17 mouse cellular contexts compared by ENCODE assay signal in the genomic region with DNA sequence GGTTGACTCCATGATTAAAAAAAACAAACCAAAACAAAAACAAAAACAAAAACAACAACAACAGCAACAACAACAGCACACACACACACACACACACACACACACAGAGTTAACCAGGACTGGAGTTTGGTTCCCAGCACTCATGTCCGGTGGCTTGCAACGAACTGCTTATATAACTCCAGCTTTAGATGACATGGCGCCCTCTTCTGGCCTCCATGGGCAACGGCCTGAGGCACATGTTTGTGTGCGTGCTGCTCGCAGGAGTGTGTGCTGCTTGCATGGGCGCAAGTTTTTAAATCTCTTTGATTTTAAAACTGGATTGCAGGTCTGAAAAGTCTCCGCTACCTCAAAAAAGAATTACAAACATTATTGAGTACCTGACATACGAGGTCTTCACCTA.
DNase-seq lines count a peak whose midpoint lies in the region; ATAC-seq and TF ChIP-seq lines count a peak whose summit lies in the region.
"Had no signal": no experiment of that assay in that cellular context is flagged by ENCODE, and none has a peak within 500 bp of the region (broad histone marks: within the 10 kb centered on the region; RNA-seq: fewer than 3 reads in every experiment).

No protein-coding gene starts in this region.

- 0 out of 2 replicates have a peak, but pooled peaks have one; percentile 22 for TF ChIP-seq CTCF in intestine, postnatal 0 days (IDR thresholded peaks at IDR 0.05; ENCODE audit: low read depth)
- TF ChIP-seq CTCF in midbrain, postnatal 0 days (IDR thresholded peaks at IDR 0.05), result peak; percentile 39
- TF ChIP-seq CTCF in embryonic fibroblast, embryonic 13.5 days (IDR thresholded peaks at IDR 0.05; ENCODE audit: borderline replicate concordance, insufficient read depth, low read length), result 0 out of 2 replicates have a peak, but pooled peaks have one; percentile 2

- no peaks in the 10 kb centered on the region for H3K9me3 ChIP-seq in intestine, postnatal 0 days (ENCODE audit: control insufficient read depth)
- no peaks in the 10 kb centered on the region for H3K9me3 ChIP-seq in intestine, embryonic 16.5 days (ENCODE audit: control insufficient read depth, low read length)
- H3K9me3 ChIP-seq in midbrain, postnatal 0 days (ENCODE audit: low read length), result no peaks in the 10 kb centered on the region
- H3K9me3 ChIP-seq in midbrain, embryonic 10.5 days (replicated peaks), result peaks cover 8% of the 10 kb centered on the region; the same call in 1 of the 2 replicates
- no peaks in the 10 kb centered on the region for H3K9me3 ChIP-seq in hindbrain, embryonic 16.5 days (ENCODE audit: control insufficient read depth, low read length)
- H3K9me3 ChIP-seq: embryonic facial prominence, embryonic 13.5 days; hindbrain, embryonic 15.5 days; limb, embryonic 15.5 days; midbrain, embryonic 15.5 days had no signal

- 95% methylated on average over 9 of the region's 9 CpGs for WGBS in intestine, postnatal 0 days
- WGBS in intestine, embryonic 16.5 days, result 94% methylated on average over 9 of the region's 9 CpGs
- WGBS in midbrain, postnatal 0 days, result 90% methylated on average over 9 of the region's 9 CpGs
- WGBS in midbrain, embryonic 10.5 days, result 96% methylated on average over 9 of the region's 9 CpGs
- 94% methylated on average over 9 of the region's 9 CpGs for WGBS in hindbrain, embryonic 16.5 days

- no peak overlapping the region for H3K9ac ChIP-seq in intestine, postnatal 0 days (ENCODE audit: low read depth, low read length)
- H3K9ac ChIP-seq in intestine, embryonic 16.5 days (ENCODE audit: low read depth, low read length), result no peak overlapping the region
- no peak overlapping the region for H3K9ac ChIP-seq in midbrain, postnatal 0 days (replicated peaks; ENCODE audit: low read length, poor library complexity, severe bottlenecking)
- H3K9ac ChIP-seq in hindbrain, embryonic 16.5 days (ENCODE audit: low read depth, low read length), result no peak overlapping the region
- H3K9ac ChIP-seq: embryonic facial prominence, embryonic 13.5 days; hindbrain, embryonic 15.5 days; limb, embryonic 15.5 days; midbrain, embryonic 15.5 days had no signal

- DNase-seq in midbrain, postnatal 0 days (ENCODE audit: low spot score), result no peak
- no peak for DNase-seq in midbrain, embryonic 10.5 days (ENCODE audit: low spot score)
- DNase-seq in ES-CJ7 (ENCODE audit: low read depth, low spot score), result peak; percentile 87
- no peak for DNase-seq in urinary bladder, postnatal 4 days (ENCODE audit: low spot score in 2 of 2)
- DNase-seq: adrenal gland, postnatal 14 days; cerebellum, adult 9-11 months; gastrocnemius, postnatal 14 days; kidney, adult 2 months; right cerebral cortex, postnatal 14 days had no signal

- no peak overlapping the region for H3K4me3 ChIP-seq in intestine, postnatal 0 days (ENCODE audit: low read depth, low read length)
- no peak overlapping the region for H3K4me3 ChIP-seq in intestine, embryonic 16.5 days (ENCODE audit: low read length)
- H3K4me3 ChIP-seq in midbrain, postnatal 0 days (ENCODE audit: low read depth, low read length), result no peak overlapping the region
- no peak overlapping the region for H3K4me3 ChIP-seq in midbrain, embryonic 10.5 days
- H3K4me3 ChIP-seq in embryonic fibroblast, embryonic 13.5 days (ENCODE audit: insufficient read depth, low read length), result no peak overlapping the region
- H3K4me3 ChIP-seq in hindbrain, embryonic 16.5 days (ENCODE audit: low read length), result no peak overlapping the region
- H3K4me3 ChIP-seq: embryonic facial prominence, embryonic 13.5 days; hindbrain, embryonic 15.5 days; limb, embryonic 15.5 days; midbrain, embryonic 15.5 days had no signal

- no peaks in the 10 kb centered on the region for H3K27me3 ChIP-seq in intestine, postnatal 0 days (replicated peaks; ENCODE audit: control insufficient read depth, insufficient read depth, low read length)
- no peaks in the 10 kb centered on the region for H3K27me3 ChIP-seq in intestine, embryonic 16.5 days (replicated peaks; ENCODE audit: control insufficient read depth, insufficient read depth, low read length)
- H3K27me3 ChIP-seq in midbrain, postnatal 0 days (ENCODE audit: insufficient read depth, low read length), result no peaks in the 10 kb centered on the region
- H3K27me3 ChIP-seq in midbrain, embryonic 10.5 days (ENCODE audit: low read depth, poor library complexity, severe bottlenecking), result no peaks in the 10 kb centered on the region
- H3K27me3 ChIP-seq in hindbrain, embryonic 16.5 days (replicated peaks; ENCODE audit: control insufficient read depth, insufficient read depth, low read length), result no peaks in the 10 kb centered on the region
- H3K27me3 ChIP-seq: embryonic facial prominence, embryonic 13.5 days; hindbrain, embryonic 15.5 days; midbrain, embryonic 15.5 days had no signal

- H3K27ac ChIP-seq in intestine, postnatal 0 days (ENCODE audit: low read depth, low read length), result no peak overlapping the region
- no peak overlapping the region for H3K27ac ChIP-seq in intestine, embryonic 16.5 days (ENCODE audit: low read length)
- H3K27ac ChIP-seq in midbrain, postnatal 0 days (ENCODE audit: low read depth, low read length), result no peak overlapping the region
- H3K27ac ChIP-seq in midbrain, embryonic 10.5 days (replicated peaks), result no peak overlapping the region
- H3K27ac ChIP-seq in embryonic fibroblast, embryonic 13.5 days (ENCODE audit: insufficient read depth, low read length), result no peak overlapping the region
- no peak overlapping the region for H3K27ac ChIP-seq in hindbrain, embryonic 16.5 days (ENCODE audit: low read depth, low read length)
- H3K27ac ChIP-seq: embryonic facial prominence, embryonic 13.5 days; limb, embryonic 15.5 days had no signal

- no peak overlapping the region for H3K4me2 ChIP-seq in intestine, postnatal 0 days (replicated peaks; ENCODE audit: low read depth)
- no peak overlapping the region for H3K4me2 ChIP-seq in intestine, embryonic 16.5 days (ENCODE audit: low read depth, low read length)
- H3K4me2 ChIP-seq in midbrain, postnatal 0 days (ENCODE audit: low read depth, low read length, poor library complexity, severe bottlenecking), result no peak overlapping the region
- H3K4me2 ChIP-seq in hindbrain, embryonic 16.5 days (ENCODE audit: low read length), result no peak overlapping the region
- H3K4me2 ChIP-seq: embryonic facial prominence, embryonic 13.5 days; hindbrain, embryonic 15.5 days; limb, embryonic 15.5 days; midbrain, embryonic 15.5 days had no signal

- H3K36me3 ChIP-seq in intestine, postnatal 0 days (ENCODE audit: control insufficient read depth, insufficient read depth), result no peaks in the 10 kb centered on the region
- H3K36me3 ChIP-seq in intestine, embryonic 16.5 days (ENCODE audit: control insufficient read depth, insufficient read depth, low read length), result no peaks in the 10 kb centered on the region
- H3K36me3 ChIP-seq in midbrain, postnatal 0 days (ENCODE audit: insufficient read depth, low read length), result no peaks in the 10 kb centered on the region
- H3K36me3 ChIP-seq in midbrain, embryonic 10.5 days, result no peaks in the 10 kb centered on the region
- H3K36me3 ChIP-seq in hindbrain, embryonic 16.5 days (ENCODE audit: control insufficient read depth, insufficient read depth, low read length), result no peaks in the 10 kb centered on the region
- H3K36me3 ChIP-seq: embryonic facial prominence, embryonic 13.5 days; hindbrain, embryonic 15.5 days; limb, embryonic 15.5 days; midbrain, embryonic 15.5 days had no signal

- no peak for ATAC-seq in intestine, postnatal 0 days
- ATAC-seq in intestine, embryonic 16.5 days, result no peak
- ATAC-seq in midbrain, postnatal 0 days (ENCODE audit: low FRiP score), result no peak
- ATAC-seq in hindbrain, embryonic 16.5 days, result no peak

- no peaks in the 10 kb centered on the region for H3K4me1 ChIP-seq in intestine, postnatal 0 days (replicated peaks; ENCODE audit: control insufficient read depth, insufficient read depth, low read length)
- no peaks in the 10 kb centered on the region for H3K4me1 ChIP-seq in intestine, embryonic 16.5 days (ENCODE audit: control insufficient read depth, insufficient read depth, low read length)
- peaks cover 9% of the 10 kb centered on the region; the same call in 1 of the 2 replicates for H3K4me1 ChIP-seq in midbrain, postnatal 0 days (ENCODE audit: insufficient read depth, low read length)
- peaks cover 18% of the 10 kb centered on the region for H3K4me1 ChIP-seq in midbrain, embryonic 10.5 days
- H3K4me1 ChIP-seq in embryonic fibroblast, embryonic 13.5 days (ENCODE audit: control insufficient read depth, insufficient read depth, low read length), result no peaks in the 10 kb centered on the region
- H3K4me1 ChIP-seq in hindbrain, embryonic 16.5 days (ENCODE audit: control insufficient read depth, insufficient read depth, low read depth, low read length), result peaks cover 16% of the 10 kb centered on the region
- H3K4me1 ChIP-seq: limb, embryonic 15.5 days had no signal

- no peak for TF ChIP-seq POLR2A in embryonic fibroblast, embryonic 13.5 days (IDR thresholded peaks at IDR 0.05; ENCODE audit: low read depth, low read length)
